Mouse (Mus musculus) cerebellum, adult 11-12 months (tissue): ENCODE data around the gene Pygo2.

Source experiments
- DNase-seq: peaks from one replicate; pipeline ENCODE4 v3.0.0; 2022

Pygo2 gene

GRCm38 (mm10) chr3:89430171-89431159 is at the start of gene Pygo2:
Gene Pygo2, plus strand, starts transcription at chr3:89430214.
- DNase-seq = peak; percentile 95

- DNase-seq = no peak
These were observed 49.7 kb upstream of the Pygo2 start for GRCm38 (mm10) chr3:89380291-89380690.

GRCm38 (mm10) chr3:89380711-89381110 is 49.3 kb upstream of the Pygo2 start:
- DNase-seq = no peak

GRCm38 (mm10) chr3:89381233-89381632 is 48.8 kb upstream of the Pygo2 start:
- no peak for DNase-seq

GRCm38 (mm10) chr3:89382033-89382882 is 47.8 kb upstream of the Pygo2 start:
- DNase-seq = no peak

- no peak for DNase-seq
These were observed 47.1 kb upstream of the Pygo2 start for GRCm38 (mm10) chr3:89382950-89383349.

- no peak for DNase-seq
These were observed 46.3 kb upstream of the Pygo2 start for GRCm38 (mm10) chr3:89383651-89384255.

GRCm38 (mm10) chr3:89384331-89385076 is 45.5 kb upstream of the Pygo2 start:
- peak; percentile 35 for DNase-seq

GRCm38 (mm10) chr3:89385451-89385850 is 44.6 kb upstream of the Pygo2 start:
- no peak for DNase-seq

GRCm38 (mm10) chr3:89386438-89387420 is 43.3 kb upstream of the Pygo2 start:
- peak; percentile 62 for DNase-seq

GRCm38 (mm10) chr3:89387632-89388031 is 42.4 kb upstream of the Pygo2 start:
- peak; percentile 69 for DNase-seq

GRCm38 (mm10) chr3:89388134-89388881 is 41.7 kb upstream of the Pygo2 start:
- peak; percentile 71 for DNase-seq

- peak; percentile 34 for DNase-seq
These were observed 40.9 kb upstream of the Pygo2 start for GRCm38 (mm10) chr3:89388901-89389740.

GRCm38 (mm10) chr3:89390111-89390515 is 39.9 kb upstream of the Pygo2 start:
- DNase-seq = peak; percentile 74

GRCm38 (mm10) chr3:89390699-89391662 is 39.0 kb upstream of the Pygo2 start:
- DNase-seq = peak; percentile 74

GRCm38 (mm10) chr3:89391663-89392511 is 38.1 kb upstream of the Pygo2 start:
- DNase-seq = peak; percentile 82

GRCm38 (mm10) chr3:89392871-89393311 is 37.1 kb upstream of the Pygo2 start:
- peak; percentile 82 for DNase-seq
